Mouse (Mus musculus): ENCODE results near the gene Itpkc.
A peak's percentile ranks its signal among the peaks of the same experiment; 100 is the strongest.

Gene Itpkc

DNA sequence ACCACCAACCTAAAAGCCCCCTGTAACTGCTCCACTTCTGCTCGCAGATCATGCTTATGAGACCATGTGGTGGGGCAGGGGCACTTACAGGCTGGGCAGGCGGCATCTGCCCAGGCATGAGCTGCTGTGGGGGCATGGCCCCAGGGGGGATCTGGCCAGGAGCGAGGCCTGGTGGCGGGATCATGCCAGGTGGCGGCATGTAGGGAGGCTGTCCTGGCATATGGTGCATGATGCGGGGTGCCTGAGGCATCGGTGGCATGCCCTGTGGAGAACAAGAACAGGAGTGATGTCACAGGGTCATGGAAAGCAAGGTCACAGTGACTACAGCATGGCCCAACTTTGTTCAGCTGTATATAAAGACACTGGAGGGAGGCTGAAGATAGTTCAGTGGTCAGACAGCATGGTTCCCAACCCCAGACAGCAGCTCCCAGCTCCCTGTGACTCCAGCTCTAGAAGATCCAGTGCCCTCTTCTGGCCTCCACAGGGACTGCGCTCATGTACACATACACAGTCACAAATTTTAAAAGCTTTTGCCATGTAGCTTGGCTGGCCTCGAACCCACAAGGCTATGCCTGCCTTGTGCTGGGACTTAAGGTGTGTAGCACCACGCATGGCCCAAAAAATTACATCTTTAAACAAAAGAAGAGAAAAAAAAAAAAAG is 39.1 kb downstream of the Itpkc start:
- no peak for DNase-seq

DNA sequence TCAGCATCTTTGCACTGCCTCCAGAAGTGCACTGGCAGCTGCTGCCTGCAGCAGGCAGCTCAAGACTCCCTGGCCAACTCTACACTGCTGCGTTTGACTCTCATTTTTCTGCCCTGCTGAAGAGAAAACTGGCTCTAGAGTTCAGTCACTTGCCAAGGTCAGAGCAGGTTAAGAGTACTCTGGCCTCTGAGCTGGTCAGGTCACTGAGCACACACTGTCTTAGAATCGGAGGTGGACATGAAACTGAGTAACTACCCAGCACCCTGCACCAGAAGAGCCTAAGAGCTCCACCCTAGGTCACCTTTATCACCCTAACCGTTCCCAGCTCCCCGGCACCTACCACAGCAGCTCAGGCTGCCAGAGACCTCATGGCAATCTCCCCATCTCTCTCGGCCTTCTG is 42.5 kb downstream of the Itpkc start:
- DNase-seq: no peak

GRCm38 (mm10) chr7:27184964-27185363 is 43.5 kb downstream of the Itpkc start:
- peak; percentile 49 for DNase-seq

DNA sequence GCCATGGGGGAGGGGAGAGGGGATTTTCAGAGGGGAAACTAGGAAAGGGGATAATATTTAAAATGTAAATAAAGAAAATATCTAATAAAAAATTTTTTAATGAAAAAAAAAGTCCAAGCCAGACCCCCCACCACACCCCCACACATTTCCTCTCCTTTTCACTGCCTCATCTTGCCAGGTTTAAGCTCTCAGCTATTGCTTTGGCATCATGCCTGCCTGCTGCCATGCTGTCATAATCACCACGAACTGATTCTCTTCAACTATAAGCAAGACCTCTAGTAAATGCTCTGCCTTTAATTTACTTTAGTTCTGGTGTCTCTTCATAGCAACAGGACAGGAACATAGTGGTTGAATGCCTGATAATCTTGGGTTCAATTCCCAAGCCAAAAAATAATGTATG is 46.0 kb downstream of the Itpkc start:
- DNase-seq: no peak

GRCm38 (mm10) chr7:27180837-27181695 is 47.4 kb downstream of the Itpkc start, which contains the start of the genes Gm21983 and Mia:
Gene Gm21983 (minus strand): TSS chr7:27181086.
Gene Mia (minus strand): TSS chr7:27181157.
- DNase-seq: no peak

DNA sequence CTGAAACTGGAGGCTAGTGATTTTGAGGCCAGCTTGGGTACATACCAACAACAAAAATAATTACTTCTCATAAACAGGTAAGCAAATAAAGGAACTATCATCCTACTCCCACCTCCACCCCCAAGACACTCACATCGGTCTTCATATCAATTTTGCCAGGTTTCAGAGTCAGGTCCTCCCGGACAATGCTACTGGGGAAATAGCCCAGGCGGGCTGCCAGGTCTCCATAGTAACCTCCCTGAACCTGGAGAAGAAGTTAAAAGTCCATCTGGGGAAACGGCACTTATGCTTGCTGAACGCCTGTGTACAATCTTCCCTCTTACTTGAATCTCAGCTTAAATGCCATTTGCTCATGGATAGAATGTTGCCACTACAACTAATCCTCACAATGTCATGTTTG is 48.4 kb downstream of the Itpkc start:
- DNase-seq: no peak

- DNase-seq: no peak
These were observed 49.1 kb downstream of the Itpkc start for GRCm38 (mm10) chr7:27179217-27179918.

DNA sequence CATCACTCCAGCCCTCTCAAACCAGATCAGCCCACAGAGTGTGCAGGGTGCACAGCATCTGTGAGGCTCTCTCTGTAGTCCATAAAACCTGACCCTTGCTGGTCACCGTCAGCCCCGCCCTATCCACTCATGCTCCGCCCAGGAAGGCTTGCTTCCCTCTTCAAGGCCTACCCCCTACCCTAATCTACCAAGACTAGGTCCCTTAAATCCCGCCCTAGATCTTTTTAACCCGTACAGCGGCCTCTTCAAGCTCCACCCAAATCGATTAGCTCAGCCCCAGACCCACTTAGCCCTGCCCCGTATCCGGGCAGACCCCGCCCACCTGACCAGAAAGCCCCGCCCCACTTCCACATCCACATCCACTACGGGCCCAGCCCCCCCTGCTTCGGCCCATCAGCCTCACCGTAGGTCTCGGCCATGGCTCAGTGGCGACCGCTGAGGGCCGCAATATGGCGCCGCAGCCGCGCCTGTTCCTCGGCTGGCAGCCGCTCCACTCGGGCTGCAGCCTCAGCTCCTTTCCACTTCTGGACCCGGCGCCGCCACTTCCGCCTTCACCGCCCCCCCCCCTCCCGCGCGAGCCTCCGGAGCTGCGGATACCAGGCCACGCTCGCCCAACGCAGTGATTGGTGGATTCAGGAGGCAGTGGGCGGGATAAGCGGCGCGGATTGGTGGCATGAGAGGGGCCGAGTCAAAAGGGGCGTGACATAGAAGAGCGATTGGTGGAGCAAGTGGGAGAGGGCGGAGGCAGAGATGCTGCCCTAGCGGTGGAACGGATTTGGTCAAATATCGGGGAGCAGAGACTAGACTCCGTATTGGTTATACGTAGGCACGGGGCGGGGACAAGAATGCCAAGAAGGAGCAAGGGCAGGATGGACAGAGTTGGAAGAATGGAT is 49.9 kb downstream of the Itpkc start, which contains the start of gene Rab4b:
TSS of gene Rab4b (minus strand) at position 573 of the 893 bp plus-strand sequence.
- DNase-seq: peak; percentile 98

- no peak for DNase-seq
These were observed 50.5 kb downstream of the Itpkc start for GRCm38 (mm10) chr7:27177942-27178323.

DNA sequence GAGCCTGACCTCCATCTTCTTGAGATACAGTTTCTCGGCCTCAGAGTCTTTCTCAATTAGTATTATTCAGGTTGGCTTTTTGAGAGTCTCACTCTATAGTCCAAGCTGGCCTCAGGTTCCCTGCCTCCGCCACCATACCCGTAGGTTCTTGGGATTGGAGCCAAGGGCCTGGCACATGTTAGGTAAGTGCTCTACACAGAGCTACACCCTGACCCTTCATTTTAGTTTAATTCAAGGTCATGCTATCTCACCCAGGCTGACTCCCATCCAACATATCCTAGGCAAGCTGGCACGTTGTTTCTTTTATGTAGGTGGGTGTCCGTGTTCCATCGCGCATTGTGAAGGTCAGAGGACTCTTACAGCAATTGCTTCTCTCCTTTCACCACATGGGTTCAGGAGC is 53.6 kb downstream of the Itpkc start:
- DNase-seq: no peak

DNA sequence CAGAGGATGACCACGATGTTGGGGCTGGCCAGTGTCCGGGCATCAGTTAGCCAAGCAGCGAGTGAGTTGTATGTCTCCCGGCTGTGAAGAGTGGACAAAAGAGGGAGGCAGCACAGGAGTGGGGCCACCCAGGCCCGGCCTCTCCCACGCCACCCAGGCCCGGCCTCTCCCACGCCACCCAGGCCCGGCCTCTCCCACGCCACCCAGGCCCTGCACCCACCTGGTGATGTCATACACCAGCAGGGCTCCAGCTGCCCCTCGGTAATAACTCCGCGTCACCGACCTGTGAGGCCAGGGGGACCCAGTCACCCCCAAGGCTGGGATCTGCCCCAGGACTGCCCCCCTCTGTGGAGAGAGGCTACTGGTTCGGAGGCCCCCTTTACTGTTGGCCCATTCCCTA is 54.0 kb downstream of the Itpkc start:
- no peak for DNase-seq

GRCm38 (mm10) chr7:27170981-27171380 is 57.5 kb downstream of the Itpkc start:
- DNase-seq: no peak

GRCm38 (mm10) chr7:27168371-27168770 is 60.1 kb downstream of the Itpkc start:
- DNase-seq: no peak

- DNase-seq: no peak
These were observed 60.9 kb downstream of the Itpkc start for GRCm38 (mm10) chr7:27167475-27168094.

DNA sequence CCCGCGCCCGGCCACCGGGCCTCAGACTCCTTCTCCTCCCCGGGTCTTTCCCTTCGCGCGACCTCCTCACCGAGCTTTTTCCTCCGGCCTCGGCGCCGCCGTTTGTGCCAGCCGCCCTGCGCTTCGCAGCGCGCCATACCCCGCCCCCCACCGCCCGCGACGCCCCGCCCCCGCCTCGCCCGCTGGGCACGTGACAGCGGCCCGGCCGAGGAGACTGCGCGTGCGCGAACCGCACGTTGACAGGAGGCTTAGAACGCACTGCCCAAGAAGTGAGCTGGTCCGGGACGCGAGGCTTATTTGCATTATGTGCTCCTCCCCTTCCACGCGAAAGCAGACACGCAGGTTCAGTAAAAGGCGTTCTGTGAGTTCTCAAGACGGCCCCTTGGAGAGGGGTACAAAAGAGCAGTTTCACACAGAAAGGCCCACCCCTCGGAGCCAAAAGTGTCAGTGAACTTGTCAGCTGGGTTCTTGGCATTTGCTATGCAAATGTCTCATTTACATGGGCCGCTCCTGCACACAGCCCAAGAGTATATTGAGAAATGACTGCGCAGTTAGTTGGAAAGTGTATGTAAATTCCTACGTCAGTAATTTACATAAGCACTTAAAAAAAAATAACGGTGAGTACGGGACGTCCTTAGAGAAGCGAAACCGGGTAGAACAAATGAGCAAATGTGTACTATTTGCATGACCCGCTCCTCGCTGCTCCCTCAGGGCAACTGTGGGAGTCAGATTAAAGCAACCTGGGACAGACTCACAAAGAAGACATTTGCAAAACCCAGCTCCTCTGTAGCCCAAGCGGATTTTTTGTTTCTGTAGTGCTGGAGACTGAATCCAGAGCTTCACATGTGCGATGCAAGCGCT is 61.6 kb downstream of the Itpkc start, which contains the start of gene Egln2:
TSS of gene Egln2 (minus strand) at position 189 of the 861 bp plus-strand sequence.
- DNase-seq: peak; percentile 95

GRCm38 (mm10) chr7:27166229-27166613 is 62.2 kb downstream of the Itpkc start:
- DNase-seq: peak; percentile 92

DNA sequence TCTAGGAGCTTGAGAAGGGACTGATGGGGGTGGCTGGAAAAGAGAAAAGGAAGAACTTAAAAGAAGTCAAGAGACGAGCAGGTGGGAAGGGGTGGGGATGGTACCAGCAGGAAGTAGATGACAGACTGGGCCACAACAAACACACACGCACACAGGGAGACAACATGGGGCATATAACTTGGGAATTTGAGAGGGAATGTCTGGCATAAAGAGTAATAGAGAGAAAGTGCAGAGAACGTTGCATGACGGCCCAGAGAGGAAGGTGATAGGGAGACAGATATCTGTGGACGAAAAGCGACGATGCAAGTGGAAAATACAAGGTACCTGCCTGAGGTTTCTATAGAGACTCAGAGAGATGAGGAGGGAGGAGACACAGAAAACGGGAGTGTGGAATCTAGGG is 62.8 kb downstream of the Itpkc start:
- DNase-seq: no peak

GRCm38 (mm10) chr7:27165007-27165655 is 63.3 kb downstream of the Itpkc start:
- no peak for DNase-seq

DNA sequence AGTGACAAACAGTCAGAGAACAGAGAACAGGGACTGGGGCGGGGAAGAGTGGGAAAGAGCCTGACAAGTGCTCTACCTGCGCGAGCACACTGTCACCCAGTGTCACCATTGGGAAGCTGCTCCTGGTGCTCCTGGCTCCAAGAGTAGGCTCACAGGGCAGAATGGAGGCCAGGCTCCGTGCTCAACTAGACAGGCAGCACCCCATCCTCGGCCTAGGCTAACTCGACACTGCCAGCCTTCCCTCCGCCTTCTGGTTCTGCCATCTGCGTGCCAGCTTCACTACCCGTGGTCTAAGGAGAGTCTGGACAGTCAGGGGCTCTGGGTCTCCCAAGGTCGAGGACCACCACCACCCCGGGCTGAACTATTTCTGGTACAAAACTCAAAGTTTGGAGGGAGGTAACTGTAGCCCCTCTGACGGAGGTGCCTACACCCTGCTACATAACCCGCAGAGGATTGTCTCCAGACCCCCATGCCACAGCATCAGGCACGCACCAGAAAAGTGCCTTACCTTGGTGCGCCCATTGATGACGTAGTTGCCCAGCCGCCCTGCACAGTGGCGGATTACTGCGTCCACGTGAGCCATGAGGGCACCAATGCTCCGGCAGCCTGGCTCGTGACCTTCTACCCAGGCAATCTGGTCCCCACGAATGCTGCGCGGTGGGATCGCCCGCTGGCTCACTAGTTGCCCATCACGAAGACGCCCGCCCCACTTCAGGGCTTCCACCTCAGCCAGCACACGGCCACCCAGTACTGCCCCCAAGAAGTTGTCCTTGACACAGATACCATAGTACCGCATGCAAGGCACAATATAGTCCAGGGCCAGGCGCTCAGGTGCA is 64.1 kb downstream of the Itpkc start:
- DNase-seq: no peak
